Comparison of ENCODE assay signal across 21 mouse cellular contexts in the genomic region with DNA sequence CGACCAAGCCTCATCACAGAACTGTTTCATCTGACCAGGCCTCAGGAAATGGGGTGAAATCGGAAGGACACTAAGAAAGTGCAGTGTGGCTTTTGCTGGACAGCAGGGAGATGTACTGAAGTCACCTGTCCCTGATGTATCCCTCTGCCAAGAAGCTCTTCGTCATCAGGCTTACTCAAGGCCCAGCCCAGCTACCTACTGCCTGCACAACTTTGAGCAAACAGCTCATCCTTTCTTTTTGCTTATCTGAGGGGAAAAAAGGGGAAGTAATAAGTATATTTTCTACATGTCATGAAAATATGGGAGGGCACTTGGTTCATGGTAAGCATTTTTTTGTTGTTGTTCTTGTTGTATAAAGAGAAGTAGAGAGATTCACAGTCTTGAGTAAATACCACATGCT.
A peak's percentile ranks its signal among the peaks of the same experiment; 100 is the strongest.
DNase-seq lines count a peak whose midpoint lies in the region; ATAC-seq lines count a peak whose summit lies in the region.
"Had no signal": no experiment of that assay in that cellular context is flagged by ENCODE, and none has a peak within 500 bp of the region (broad histone marks: within the 10 kb centered on the region; RNA-seq: fewer than 3 reads in every experiment).

No protein-coding gene starts in this region.

- no peaks in the 10 kb centered on the region for H3K9me3 ChIP-seq in heart, embryonic 11.5 days (replicated peaks; ENCODE audit: control insufficient read depth, low read length)
- no peaks in the 10 kb centered on the region for H3K9me3 ChIP-seq in midbrain, embryonic 11.5 days (ENCODE audit: control insufficient read depth, low read length)
- H3K9me3 ChIP-seq in midbrain, embryonic 10.5 days (replicated peaks): no peaks in the 10 kb centered on the region
- H3K9me3 ChIP-seq: embryonic facial prominence, embryonic 10.5 days; forebrain, embryonic 10.5 days; heart, embryonic 12.5 days; hindbrain, embryonic 15.5 days had no signal

- no peak overlapping the region for H3K9ac ChIP-seq in heart, embryonic 11.5 days (ENCODE audit: low read depth, low read length)
- H3K9ac ChIP-seq in midbrain, embryonic 11.5 days (ENCODE audit: low read length): no peak overlapping the region
- H3K9ac ChIP-seq: heart, embryonic 12.5 days; hindbrain, embryonic 15.5 days had no signal

- no peaks in the 10 kb centered on the region for H3K4me1 ChIP-seq in heart, embryonic 11.5 days (ENCODE audit: control insufficient read depth, insufficient read depth, low read length)
- H3K4me1 ChIP-seq in midbrain, embryonic 11.5 days (ENCODE audit: control insufficient read depth, insufficient read depth, low read length): no peaks in the 10 kb centered on the region; the same call in 1 of the 2 replicates
- H3K4me1 ChIP-seq in midbrain, embryonic 10.5 days: peaks cover 16% of the 10 kb centered on the region

- no peaks in the 10 kb centered on the region for H3K27me3 ChIP-seq in heart, embryonic 11.5 days (ENCODE audit: control insufficient read depth, insufficient read depth, low read length)
- H3K27me3 ChIP-seq in midbrain, embryonic 11.5 days (ENCODE audit: control insufficient read depth, insufficient read depth, low read length): no peaks in the 10 kb centered on the region
- H3K27me3 ChIP-seq in midbrain, embryonic 10.5 days (ENCODE audit: low read depth, poor library complexity, severe bottlenecking): no peaks in the 10 kb centered on the region
- H3K27me3 ChIP-seq: heart, embryonic 12.5 days; hindbrain, embryonic 15.5 days had no signal

- peak; percentile 88 for DNase-seq in heart, adult 11 months
- peak; percentile 8 for DNase-seq in midbrain, embryonic 11.5 days (ENCODE audit: low spot score, missing footprints)
- DNase-seq in midbrain, embryonic 10.5 days (ENCODE audit: low spot score): no peak
- DNase-seq in gastrocnemius, adult 8-10 months (ENCODE audit: low spot score in 2 of 2): no peak
- no peak for DNase-seq in lung, postnatal 10 days
- DNase-seq: adrenal gland, adult 8-10 months; cerebellum, adult 18-20 months; cerebellum, adult 9-11 months; cerebellum, postnatal 36 days; gastrocnemius, adult 2 months; gastrocnemius, postnatal 36 days; heart, adult 2 months had no signal

- no peak overlapping the region for H3K4me2 ChIP-seq in heart, embryonic 11.5 days
- H3K4me2 ChIP-seq in midbrain, embryonic 11.5 days: no peak overlapping the region
- H3K4me2 ChIP-seq: heart, embryonic 12.5 days; hindbrain, embryonic 15.5 days had no signal

- H3K27ac ChIP-seq in heart, embryonic 11.5 days (ENCODE audit: low read depth, low read length): no peak overlapping the region
- H3K27ac ChIP-seq in midbrain, embryonic 11.5 days (ENCODE audit: low read depth, low read length): no peak overlapping the region
- H3K27ac ChIP-seq in midbrain, embryonic 10.5 days (replicated peaks): no peak overlapping the region
- H3K27ac ChIP-seq: embryonic facial prominence, embryonic 10.5 days; forebrain, embryonic 10.5 days; heart, adult 2 months; hindbrain, embryonic 15.5 days had no signal

- ATAC-seq in heart, embryonic 11.5 days (replicated peaks; ENCODE audit: insufficient number of reproducible peaks, low FRiP score, low TSS enrichment): no peak
- ATAC-seq in midbrain, embryonic 11.5 days (ENCODE audit: low FRiP score): no peak
- peak; percentile 65 for ATAC-seq in common myeloid progenitor, adult 5-6 weeks (replicated peaks; ENCODE audit: low read depth, poor library complexity, severe bottlenecking)
- peak; percentile 44 for ATAC-seq in megakaryocyte progenitor cell, adult 5-6 weeks (replicated peaks; ENCODE audit: poor library complexity)
- ATAC-seq: forebrain, embryonic 16.5 days; intestine, embryonic 16.5 days had no signal

- 72% methylated on average over 3 of the region's 3 CpGs for WGBS in heart, embryonic 11.5 days (ENCODE audit: insufficient replicate concordance)
- 89% methylated on average over 3 of the region's 3 CpGs for WGBS in midbrain, embryonic 11.5 days
- 92% methylated on average over 3 of the region's 3 CpGs for WGBS in midbrain, embryonic 10.5 days

- H3K4me3 ChIP-seq in heart, embryonic 11.5 days (ENCODE audit: low read depth, low read length): no peak overlapping the region
- H3K4me3 ChIP-seq in midbrain, embryonic 11.5 days (ENCODE audit: low read depth, low read length): no peak overlapping the region
- H3K4me3 ChIP-seq in midbrain, embryonic 10.5 days: no peak overlapping the region
- H3K4me3 ChIP-seq: embryonic facial prominence, embryonic 10.5 days; forebrain, embryonic 10.5 days; gastrocnemius, adult 2 months; heart, adult 2 months; heart, embryonic 12.5 days; hindbrain, embryonic 15.5 days had no signal

- H3K36me3 ChIP-seq in heart, embryonic 11.5 days (ENCODE audit: control insufficient read depth, insufficient read depth, low read length): no peaks in the 10 kb centered on the region
- no peaks in the 10 kb centered on the region for H3K36me3 ChIP-seq in midbrain, embryonic 11.5 days (ENCODE audit: control insufficient read depth, insufficient read depth, low read length)
- no peaks in the 10 kb centered on the region for H3K36me3 ChIP-seq in midbrain, embryonic 10.5 days
- H3K36me3 ChIP-seq: embryonic facial prominence, embryonic 10.5 days; forebrain, embryonic 10.5 days; heart, embryonic 12.5 days; hindbrain, embryonic 15.5 days had no signal

Comparison
In these comparisons a context has a peak if more than half of its experiments do, and no peak if none do; other contexts are left out.
1. DNase-seq: peak in heart, adult 11 months (single experiment) and midbrain, embryonic 11.5 days (single experiment); none in midbrain, embryonic 10.5 days (single experiment), gastrocnemius, adult 8-10 months (0 of 2) and lung, postnatal 10 days (single experiment).
2. ATAC-seq: peak in common myeloid progenitor, adult 5-6 weeks (single experiment) and megakaryocyte progenitor cell, adult 5-6 weeks (single experiment); none in heart, embryonic 11.5 days (single experiment) and midbrain, embryonic 11.5 days (single experiment).